Mouse (Mus musculus) spleen, adult 2 months (tissue): ENCODE measurements around the gene Acp5. TPM values are rescaled to one million over a fixed set of nuclear protein-coding genes. Genes with fewer than 3 reads are reported as not detected.
"Not testable (repeated sequence)": the region's sequence is repeated elsewhere in the genome, so short reads cannot be mapped to it uniquely, and the experiment has no call there.

Experiments used
- DNase-seq, 2 experiments: peaks; one replicate each; pipeline versions ENCODE4 v3.0.0 to v3.0.0-alpha.2; 2012 to 2021; ENCODE audit warnings: low spot score in 2 of 2, low read depth in 1 of 2
- H3K27ac ChIP-seq: fragments of 200-500 bp; 2 replicates; pipeline ENCODE4 v1.5.1; 2012; ENCODE audit warnings: low read length, inconsistent platforms; ENCODE audit not compliant: insufficient read depth
- H3K27me3 ChIP-seq: fragments of 200-500 bp; 2 replicates; pipeline ENCODE4 v1.6.1; 2012; ENCODE audit warnings: mild to moderate bottlenecking, moderate library complexity, low read length, inconsistent platforms; ENCODE audit not compliant: control insufficient read depth, insufficient read depth
- H3K36me3 ChIP-seq: fragments of 200-500 bp; 2 replicates; pipeline ENCODE4 v1.6.1; 2012; ENCODE audit warnings: mild to moderate bottlenecking, low read length, inconsistent platforms; ENCODE audit not compliant: control insufficient read depth, insufficient read depth
- H3K4me1 ChIP-seq: fragments of 200-500 bp; 2 replicates; pipeline ENCODE4 v1.6.1; 2011; ENCODE audit warnings: inconsistent platforms; ENCODE audit not compliant: control insufficient read depth, insufficient read depth, insufficient read length
- H3K4me3 ChIP-seq: fragments of 200-500 bp; 2 replicates; pipeline ENCODE4 v1.5.1; 2011; ENCODE audit warnings: mild to moderate bottlenecking, inconsistent platforms; ENCODE audit not compliant: insufficient read depth, insufficient read length; ENCODE audit errors: extremely low read depth
- CTCF ChIP-seq: fragments of 200-500 bp; IDR thresholded peaks from 2 replicates; pipeline ENCODE4 v1.5.1; 2011; ENCODE audit warnings: mild to moderate bottlenecking, inconsistent platforms; ENCODE audit not compliant: insufficient read depth, insufficient read length, insufficient replicate concordance; ENCODE audit errors: extremely low read depth
- POLR2A ChIP-seq: fragments of 200-500 bp; IDR thresholded peaks from 2 replicates; pipeline ENCODE4 v1.6.1; 2011; ENCODE audit warnings: low read depth, low read length, inconsistent platforms
- WGBS: fragments of 180-500 bp; shearing (Covaris S2); methylation state at CpG from one replicate; pipeline ENCODE4 v1.1.7; 2018; 5-methylcytosine and 5-hydroxymethylcytosine counted together
- polyA plus RNA-seq: library from polyadenylated mRNA; depleted of rRNA; stranded (reverse); fragments of >200 nt; gene quantifications from 2 replicates; pipeline ENCODE4 v1.2.3, GENCODE M21; 2012

Gene Acp5
- polyA plus RNA-seq, 1 experiment, result 340 TPM

DNA sequence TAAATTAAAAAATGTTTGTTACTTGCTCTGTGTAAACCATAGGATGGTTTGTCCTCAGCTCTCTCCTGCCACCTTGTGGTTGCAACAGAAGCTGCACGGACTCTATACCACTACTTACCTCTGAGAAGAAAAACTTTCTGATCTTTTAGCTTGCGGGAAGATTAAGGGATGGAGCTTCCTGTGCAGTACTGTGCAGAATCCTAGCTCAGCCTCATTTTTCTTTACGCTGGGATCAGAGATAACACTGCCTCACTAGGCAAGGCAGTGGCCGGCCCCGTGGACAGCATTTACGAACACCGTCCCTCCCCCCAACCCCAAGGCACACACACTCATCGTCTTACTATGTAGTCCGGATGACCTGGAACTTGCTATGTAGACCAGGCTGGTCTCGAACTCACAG is 20.1 kb upstream of the Acp5 start:
- H3K27ac ChIP-seq, result no peak overlapping the region
- H3K4me3 ChIP-seq, result 0 out of 2 replicates have a peak overlapping the region, but pooled peaks have one; percentile 22
- peak; percentile 75 for DNase-seq
- no peaks in the 10 kb centered on the region for H3K4me1 ChIP-seq
- WGBS, result 9% methylated on average over 10 of the region's 10 CpGs
- H3K36me3 ChIP-seq, result no peaks in the 10 kb centered on the region
- TF ChIP-seq POLR2A, result no peak
- peak; percentile 72; the same call in 1 of the 2 replicates for TF ChIP-seq CTCF
- H3K27me3 ChIP-seq, result no peaks in the 10 kb centered on the region

DNA sequence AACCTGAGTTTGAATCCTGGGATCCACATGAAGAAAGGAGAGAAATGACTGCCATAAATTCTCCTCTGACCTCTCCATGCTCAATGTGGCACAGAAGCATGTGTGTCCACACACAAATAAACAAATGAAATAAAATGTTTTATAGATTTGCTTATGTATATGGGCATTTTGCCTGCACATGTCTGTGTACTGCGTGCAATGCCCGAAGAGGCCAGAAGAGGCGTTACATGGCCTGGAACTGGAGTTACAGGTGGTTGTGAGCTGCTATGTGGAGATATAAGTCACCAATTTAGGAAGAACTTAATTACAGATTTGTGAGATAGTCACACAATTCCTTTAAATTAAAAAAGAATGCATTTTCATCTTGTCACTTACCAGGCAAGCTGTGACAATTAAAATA is 18.3 kb upstream of the Acp5 start:
- Histone ChIP-seq H3K27me3 (no peaks in the 10 kb centered on the region), H3K36me3 (no peaks in the 10 kb centered on the region), H3K27ac (no peak overlapping the region), H3K4me3 (no peak overlapping the region), H3K4me1 (no peaks in the 10 kb centered on the region)
- TF ChIP-seq POLR2A, result no peak
- no peak for TF ChIP-seq CTCF
- no peak for DNase-seq
- 94% methylated on average over 3 of the region's 3 CpGs for WGBS

GRCm38 (mm10) chr9:22150946-22151345 is 15.4 kb upstream of the Acp5 start:
- 84% methylated on average over 2 of the region's 2 CpGs for WGBS
- Histone ChIP-seq H3K36me3 (no peaks in the 10 kb centered on the region), H3K27me3 (no peaks in the 10 kb centered on the region), H3K4me3 (no peak overlapping the region), H3K27ac (no peak overlapping the region), H3K4me1 (no peaks in the 10 kb centered on the region)
- TF ChIP-seq POLR2A (no peak), CTCF (no peak)
- DNase-seq, result no peak

DNA sequence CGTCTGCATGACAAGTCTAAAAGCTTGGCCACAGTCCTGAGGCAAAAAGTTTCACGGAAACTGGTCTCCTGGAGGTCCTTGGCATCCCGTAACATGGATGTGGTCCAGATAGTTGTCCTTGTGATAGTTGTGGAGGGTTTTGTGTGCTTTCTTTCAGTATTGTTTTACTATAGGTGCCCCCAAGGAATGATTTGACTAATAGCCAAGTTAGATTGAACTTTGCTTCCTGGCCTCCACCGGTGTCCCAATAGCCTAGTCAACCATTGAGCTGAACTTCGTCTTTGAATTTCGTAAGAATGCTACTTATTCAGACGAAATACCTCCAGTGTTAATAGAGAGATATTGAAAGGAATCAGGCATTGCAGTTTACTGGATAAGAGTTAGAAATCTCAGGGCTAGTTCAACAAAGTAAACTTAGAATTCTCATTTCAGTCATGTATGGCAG is 14.8 kb upstream of the Acp5 start:
- H3K36me3 ChIP-seq, H3K27me3 ChIP-seq, H3K4me1 ChIP-seq, DNase-seq, H3K27ac ChIP-seq, H3K4me3 ChIP-seq: not testable (repeated sequence)
- WGBS, result 89% methylated on average over 7 of the region's 7 CpGs

DNA sequence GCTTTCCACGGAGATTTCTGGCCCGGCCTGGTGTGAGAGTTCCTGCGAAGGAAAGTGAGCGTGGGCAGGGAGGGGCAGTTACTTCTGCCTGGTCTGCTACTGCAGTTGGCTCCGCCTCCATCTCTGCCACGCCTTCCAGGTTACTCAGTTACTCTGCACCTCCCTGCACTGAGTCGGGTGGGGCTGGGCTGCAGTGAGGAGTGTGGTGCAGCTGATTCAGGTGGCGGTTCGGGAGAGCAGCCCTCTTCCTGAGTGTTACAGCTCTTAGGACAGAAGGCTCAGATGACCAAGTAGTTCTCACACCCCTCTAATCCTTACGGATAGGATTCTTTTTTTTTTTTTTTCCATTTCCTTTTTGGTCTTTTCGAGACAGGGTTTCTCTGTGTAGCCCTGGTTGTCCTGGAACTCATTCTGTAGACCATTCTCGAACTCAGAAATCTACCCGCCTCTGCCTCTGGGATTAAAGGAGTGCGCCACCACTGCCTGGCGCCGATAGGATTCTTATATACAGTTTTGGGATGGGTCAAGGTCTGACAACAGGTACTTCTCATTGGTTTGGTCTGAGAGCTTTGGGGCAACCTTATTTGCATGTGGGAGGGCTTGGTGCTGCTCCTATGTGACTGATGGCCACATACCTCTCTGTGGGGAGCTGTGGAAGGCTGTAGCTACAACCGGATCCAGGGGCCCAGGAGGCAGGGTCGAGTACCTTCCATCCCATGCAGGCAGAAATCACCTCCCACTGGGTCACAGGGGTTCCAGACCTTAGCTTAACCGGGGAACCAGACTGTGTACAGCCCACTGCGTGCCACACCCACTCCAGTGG is 14.1 kb upstream of the Acp5 start:
- no peaks in the 10 kb centered on the region for H3K4me1 ChIP-seq
- no peaks in the 10 kb centered on the region for H3K36me3 ChIP-seq
- TF ChIP-seq POLR2A, result no peak
- no peak for TF ChIP-seq CTCF
- 78% methylated on average over 20 of the region's 20 CpGs for WGBS
- no peak for DNase-seq
- no peak overlapping the region for H3K4me3 ChIP-seq
- H3K27ac ChIP-seq, result no peak overlapping the region
- no peaks in the 10 kb centered on the region for H3K27me3 ChIP-seq

- DNase-seq, result no peak
- 66% methylated on average over 8 of the region's 8 CpGs for WGBS
- Histone ChIP-seq H3K4me3 (no peak overlapping the region), H3K4me1 (no peaks in the 10 kb centered on the region; the same call in 1 of the 2 replicates), H3K27ac (peak overlapping the region; percentile 33), H3K36me3 (no peaks in the 10 kb centered on the region), H3K27me3 (no peaks in the 10 kb centered on the region)
- TF ChIP-seq POLR2A (no peak), CTCF (no peak)
Measured at GRCm38 (mm10) chr9:22144304-22144965, 8.9 kb upstream of the Acp5 start.
